Mouse (Mus musculus): ENCODE measurements around the gene Pcyt2. TPM values are rescaled to one million over a fixed set of nuclear protein-coding genes. Genes with fewer than 3 reads are reported as not detected.
A peak's percentile ranks its signal among the peaks of the same experiment; 100 is the strongest.

Gene Pcyt2
- polyA plus RNA-seq, 1 experiment from 2014 or later, result 141 TPM

GRCm38 (mm10) chr11:120571122-120571521 lies 46.6 kb downstream of the Pcyt2 start:
- 59% methylated on average over 3 of the region's 3 CpGs for WGBS
- peaks cover 25% of the 10 kb centered on the region for H3K4me1 ChIP-seq
- H3K27me3 ChIP-seq, result no peaks in the 10 kb centered on the region
- H3K4me2 ChIP-seq (replicated peaks), result peak overlapping the region; percentile 75
- peak overlapping the region; percentile 94 for H3K9ac ChIP-seq
- peak overlapping the region; percentile 97 for H3K4me3 ChIP-seq (replicated peaks)
- peaks cover 49% of the 10 kb centered on the region for H3K36me3 ChIP-seq
- no peaks in the 10 kb centered on the region for H3K9me3 ChIP-seq (replicated peaks)
- H3K27ac ChIP-seq (replicated peaks), result no peak overlapping the region
- no peak for ATAC-seq (ENCODE audit: insufficient number of reproducible peaks, low FRiP score, low TSS enrichment, low read depth)

DNA sequence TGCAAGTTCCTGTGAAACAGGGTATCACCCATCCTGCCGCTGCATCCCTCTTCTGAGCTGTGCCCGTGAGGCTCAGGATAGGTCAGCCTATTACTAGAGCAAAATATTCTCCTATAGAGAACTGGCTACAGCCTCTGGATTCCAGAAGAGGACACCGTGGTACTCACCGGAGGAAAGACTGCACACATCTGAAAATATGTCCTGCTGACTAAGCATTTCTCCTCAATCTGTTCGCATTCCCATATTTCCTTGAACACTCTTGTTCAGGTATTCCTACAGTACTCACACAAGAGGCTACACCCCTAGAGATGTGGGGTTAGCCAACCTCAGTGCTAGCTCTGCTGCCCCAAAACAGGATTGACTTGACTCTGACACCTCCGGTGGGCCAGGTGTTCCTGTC lies 49.4 kb downstream of the Pcyt2 start:
- ATAC-seq (ENCODE audit: insufficient number of reproducible peaks, low FRiP score, low TSS enrichment, low read depth), result no peak
- Histone ChIP-seq H3K36me3 (peaks cover 77% of the 10 kb centered on the region), H3K9me3 (replicated peaks) (no peaks in the 10 kb centered on the region), H3K27me3 (no peaks in the 10 kb centered on the region), H3K4me3 (replicated peaks) (no peak overlapping the region), H3K27ac (replicated peaks) (no peak overlapping the region), H3K4me2 (replicated peaks) (no peak overlapping the region), H3K9ac (no peak overlapping the region), H3K4me1 (peaks cover 18% of the 10 kb centered on the region)
- WGBS, result 91% methylated on average over 6 of the region's 6 CpGs

- Histone ChIP-seq H3K9me3 (replicated peaks) (no peaks in the 10 kb centered on the region), H3K27ac (replicated peaks) (no peak overlapping the region), H3K36me3 (peaks cover 96% of the 10 kb centered on the region), H3K4me1 (no peaks in the 10 kb centered on the region; the same call in 1 of the 2 replicates), H3K4me3 (replicated peaks) (no peak overlapping the region), H3K4me2 (replicated peaks) (no peak overlapping the region), H3K27me3 (no peaks in the 10 kb centered on the region), H3K9ac (no peak overlapping the region)
- no peak for ATAC-seq (ENCODE audit: insufficient number of reproducible peaks, low FRiP score, low TSS enrichment, low read depth)
- WGBS, result 83% methylated on average over 9 of the region's 9 CpGs
These were observed 52.6 kb downstream of the Pcyt2 start for GRCm38 (mm10) chr11:120565114-120565513.

DNA sequence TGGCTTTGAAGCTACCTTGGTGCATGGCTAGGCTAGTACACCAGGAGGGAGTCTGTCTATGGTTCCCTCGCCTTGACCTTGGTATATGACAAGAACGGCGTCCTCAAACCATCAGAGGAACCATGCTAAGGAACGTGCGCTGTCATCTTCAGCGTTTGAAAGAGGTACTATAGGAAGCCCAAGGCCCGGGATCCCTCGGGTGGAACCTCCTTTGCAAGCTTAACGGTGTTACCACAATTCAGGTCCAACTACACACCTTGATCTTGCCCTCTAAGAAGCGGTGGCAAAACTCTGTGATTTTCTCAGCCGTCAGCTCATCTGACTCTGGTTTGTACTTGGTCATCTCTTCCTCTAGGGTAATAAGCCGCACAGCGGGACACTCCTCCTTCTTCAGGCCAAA lies 54.8 kb downstream of the Pcyt2 start:
- H3K9me3 ChIP-seq (replicated peaks), result no peaks in the 10 kb centered on the region
- 93% methylated on average over 13 of the region's 13 CpGs for WGBS
- no peak overlapping the region for H3K27ac ChIP-seq (replicated peaks)
- no peak overlapping the region for H3K9ac ChIP-seq
- H3K4me2 ChIP-seq (replicated peaks), result no peak overlapping the region
- no peaks in the 10 kb centered on the region; the same call in 1 of the 2 replicates for H3K4me1 ChIP-seq
- peaks cover 94% of the 10 kb centered on the region for H3K36me3 ChIP-seq
- H3K4me3 ChIP-seq (replicated peaks), result no peak overlapping the region
- H3K27me3 ChIP-seq, result no peaks in the 10 kb centered on the region
- ATAC-seq (ENCODE audit: insufficient number of reproducible peaks, low FRiP score, low TSS enrichment, low read depth), result no peak

DNA sequence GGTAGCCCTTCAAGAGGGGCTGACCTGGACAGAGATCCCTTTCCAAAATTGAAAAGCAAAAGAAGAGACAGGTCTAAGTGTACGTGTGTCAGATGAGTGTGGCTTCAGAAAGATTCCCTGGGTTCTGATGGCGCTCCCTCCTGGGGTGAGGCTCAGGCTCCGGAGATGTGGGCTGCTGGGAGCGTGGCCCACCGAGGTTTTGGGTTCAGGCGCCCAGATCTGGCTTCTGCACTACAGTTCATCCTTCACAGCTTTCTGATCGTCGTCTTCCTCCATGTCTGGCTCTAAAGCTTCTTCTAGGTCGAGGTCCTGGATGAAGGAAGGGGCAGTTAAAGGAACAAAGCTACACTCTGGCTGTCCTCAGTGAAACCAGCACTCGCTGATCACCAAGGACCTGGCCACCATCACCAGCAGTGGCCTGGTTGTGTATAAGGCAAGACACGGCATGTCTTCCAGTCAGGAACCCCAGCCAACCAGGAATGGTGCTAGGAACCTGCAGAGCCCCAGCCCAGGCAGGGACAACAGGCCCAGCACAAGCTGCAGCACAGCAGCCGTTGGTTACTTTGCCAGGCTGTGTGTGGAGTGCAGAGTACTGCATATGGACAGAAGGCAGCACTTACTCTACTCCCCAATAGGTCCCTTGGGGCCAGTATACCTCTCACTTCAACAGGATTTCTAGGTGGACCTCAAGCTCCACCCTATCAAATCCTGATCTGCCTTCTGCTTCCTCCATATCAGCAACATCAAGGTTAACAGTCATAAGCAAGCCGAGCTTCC lies 56.6 kb downstream of the Pcyt2 start:
- Histone ChIP-seq H3K9me3 (replicated peaks) (0 out of 2 replicates have a peak, but pooled peaks cover 4% of the 10 kb centered on the region), H3K27ac (replicated peaks) (no peak overlapping the region), H3K4me2 (replicated peaks) (no peak overlapping the region), H3K36me3 (peaks cover 78% of the 10 kb centered on the region), H3K27me3 (no peaks in the 10 kb centered on the region), H3K4me3 (replicated peaks) (no peak overlapping the region), H3K4me1 (no peaks in the 10 kb centered on the region), H3K9ac (no peak overlapping the region)
- WGBS, result 92% methylated on average over 13 of the region's 13 CpGs
- ATAC-seq (ENCODE audit: insufficient number of reproducible peaks, low FRiP score, low TSS enrichment, low read depth), result no peak

Small RNA genes within 50 kb of the gene (microRNA-seq; reads per million reads assigned to microRNA genes)
- gene Mir6936 (ENCODE audit: borderline number of aligned reads), result 0.86 reads per million

Other genes starting within 250 kb of the Pcyt2 start
- 35.8 and 39.8 TPM in 2 replicates for gene Faap100, start 239.2 kb downstream of the Pcyt2 start, polyA plus RNA-seq (2015; fragmentation: Nextera tagmentation; extraction: Ambion mirVana)
- 34.1 and 36.3 TPM in 2 replicates for gene Nploc4, start 180.2 kb downstream of the Pcyt2 start, polyA plus RNA-seq (2015; fragmentation: Nextera tagmentation; extraction: Ambion mirVana)
- 1.9 and 2.1 TPM in 2 replicates for gene Tspan10, start 175.3 kb downstream of the Pcyt2 start, polyA plus RNA-seq (2015; fragmentation: Nextera tagmentation; extraction: Ambion mirVana)
- gene Pde6g, start 164.4 kb downstream of the Pcyt2 start, polyA plus RNA-seq (2015; fragmentation: Nextera tagmentation; extraction: Ambion mirVana), result 0.26 and 0.31 TPM in 2 replicates
- gene Oxld1, start 159.9 kb downstream of the Pcyt2 start, polyA plus RNA-seq (2015; fragmentation: Nextera tagmentation; extraction: Ambion mirVana), result 14.0 and 15.5 TPM in 2 replicates
- 32.4 and 38.5 TPM in 2 replicates for gene Ccdc137, start 159.8 kb downstream of the Pcyt2 start, polyA plus RNA-seq (2015; fragmentation: Nextera tagmentation; extraction: Ambion mirVana)
- 57.1 and 57.8 TPM in 2 replicates for gene Arl16, start 150.3 kb downstream of the Pcyt2 start, polyA plus RNA-seq (2015; fragmentation: Nextera tagmentation; extraction: Ambion mirVana)
- gene Mrpl12, start 133.3 kb downstream of the Pcyt2 start, polyA plus RNA-seq (2015; fragmentation: Nextera tagmentation; extraction: Ambion mirVana), result 118 and 126 TPM in 2 replicates
- gene Slc25a10, start 126.1 kb downstream of the Pcyt2 start, polyA plus RNA-seq (2015; fragmentation: Nextera tagmentation; extraction: Ambion mirVana), result 47.3 and 53.6 TPM in 2 replicates
- 0.60 TPM in 2 replicates for gene Gcgr, start 87.2 kb downstream of the Pcyt2 start, polyA plus RNA-seq (2015; fragmentation: Nextera tagmentation; extraction: Ambion mirVana)
- gene Mcrip1, start 68.2 kb downstream of the Pcyt2 start, polyA plus RNA-seq (2015; fragmentation: Nextera tagmentation; extraction: Ambion mirVana), result 235 and 237 TPM in 2 replicates
- 1.8 and 2.3 TPM in 2 replicates for gene Ppp1r27, start 66.8 kb downstream of the Pcyt2 start, polyA plus RNA-seq (2015; fragmentation: Nextera tagmentation; extraction: Ambion mirVana)
- gene P4hb, start 44.7 kb downstream of the Pcyt2 start, polyA plus RNA-seq (2015; fragmentation: Nextera tagmentation; extraction: Ambion mirVana), result 831 and 838 TPM in 2 replicates
- gene Arhgdia, start 36.3 kb downstream of the Pcyt2 start, polyA plus RNA-seq (2015; fragmentation: Nextera tagmentation; extraction: Ambion mirVana), result 593 and 594 TPM in 2 replicates
- 420 and 426 TPM in 2 replicates for gene Alyref, start 19.6 kb downstream of the Pcyt2 start, polyA plus RNA-seq (2015; fragmentation: Nextera tagmentation; extraction: Ambion mirVana)
- 219 and 224 TPM in 2 replicates for gene Anapc11, start 19.5 kb downstream of the Pcyt2 start, polyA plus RNA-seq (2015; fragmentation: Nextera tagmentation; extraction: Ambion mirVana)
- gene Npb, start 9.5 kb downstream of the Pcyt2 start, polyA plus RNA-seq (2015; fragmentation: Nextera tagmentation; extraction: Ambion mirVana), result 1.8 and 1.9 TPM in 2 replicates
- 34.7 and 35.0 TPM in 2 replicates for gene Sirt7, start 7.3 kb upstream of the Pcyt2 start, polyA plus RNA-seq (2015; fragmentation: Nextera tagmentation; extraction: Ambion mirVana)
- 36.4 and 38.7 TPM in 2 replicates for gene Mafg, start 15.7 kb upstream of the Pcyt2 start, polyA plus RNA-seq (2015; fragmentation: Nextera tagmentation; extraction: Ambion mirVana)
- 53.8 and 54.5 TPM in 2 replicates for gene Pycr1, start 25.8 kb upstream of the Pcyt2 start, polyA plus RNA-seq (2015; fragmentation: Nextera tagmentation; extraction: Ambion mirVana)
- 1.0 and 1.6 TPM in 2 replicates for gene Myadml2, start 30.2 kb upstream of the Pcyt2 start, polyA plus RNA-seq (2015; fragmentation: Nextera tagmentation; extraction: Ambion mirVana)
- gene Notum, start 43.2 kb upstream of the Pcyt2 start, polyA plus RNA-seq (2015; fragmentation: Nextera tagmentation; extraction: Ambion mirVana), result 6.2 and 7.4 TPM in 2 replicates
- 114 and 120 TPM in 2 replicates for gene Aspscr1, start 55.0 kb upstream of the Pcyt2 start, polyA plus RNA-seq (2015; fragmentation: Nextera tagmentation; extraction: Ambion mirVana)
- gene Cenpx, start 95.8 kb upstream of the Pcyt2 start, polyA plus RNA-seq (2015; fragmentation: Nextera tagmentation; extraction: Ambion mirVana), result 145 and 157 TPM in 2 replicates
- gene Lrrc45, start 96.0 kb upstream of the Pcyt2 start, polyA plus RNA-seq (2015; fragmentation: Nextera tagmentation; extraction: Ambion mirVana), result 69.7 and 82.2 TPM in 2 replicates
- gene Rac3, start 103.5 kb upstream of the Pcyt2 start, polyA plus RNA-seq (2015; fragmentation: Nextera tagmentation; extraction: Ambion mirVana), result 64.5 and 75.4 TPM in 2 replicates
- 35.9 and 36.6 TPM in 2 replicates for gene Dcxr, start 109.3 kb upstream of the Pcyt2 start, polyA plus RNA-seq (2015; fragmentation: Nextera tagmentation; extraction: Ambion mirVana)
- 193 and 315 TPM in 2 replicates for gene Cbr2, start 114.2 kb upstream of the Pcyt2 start, polyA plus RNA-seq (2015; fragmentation: Nextera tagmentation; extraction: Ambion mirVana)
- 3.8 and 5.9 TPM in 2 replicates for gene Hmga1b, start 144.9 kb upstream of the Pcyt2 start, polyA plus RNA-seq (2015; fragmentation: Nextera tagmentation; extraction: Ambion mirVana)
- gene Rfng, start 166.3 kb upstream of the Pcyt2 start, polyA plus RNA-seq (2015; fragmentation: Nextera tagmentation; extraction: Ambion mirVana), result 56.0 and 62.0 TPM in 2 replicates
- 205 and 214 TPM in 2 replicates for gene Gps1, start 166.3 kb upstream of the Pcyt2 start, polyA plus RNA-seq (2015; fragmentation: Nextera tagmentation; extraction: Ambion mirVana)
- 61.4 and 64.4 TPM in 2 replicates for gene Dus1l, start 178.5 kb upstream of the Pcyt2 start, polyA plus RNA-seq (2015; fragmentation: Nextera tagmentation; extraction: Ambion mirVana)
- 46.2 and 48.8 TPM in 2 replicates for gene Fasn, start 206.6 kb upstream of the Pcyt2 start, polyA plus RNA-seq (2015; fragmentation: Nextera tagmentation; extraction: Ambion mirVana)

All from embryonic facial prominence, embryonic 15.5 days (tissue).